Mouse (Mus musculus): Measurements from ENCODE around the gene Zfp664. TPM values are rescaled to one million over a fixed set of nuclear protein-coding genes. Genes with fewer than 3 reads are reported as not detected.
A peak's percentile ranks its signal among the peaks of the same experiment; 100 is the strongest.

The Zfp664 gene
- polyA plus RNA-seq, 1 experiment from 2014 or later = 97.6 TPM

- H3K4me3 ChIP-seq (ENCODE audit: low read depth, low read length) = no peak overlapping the region
- H3K9me3 ChIP-seq (ENCODE audit: control insufficient read depth, low read depth, low read length) = no peaks in the 10 kb centered on the region
- H3K36me3 ChIP-seq (ENCODE audit: control insufficient read depth, insufficient read depth, low read length) = no peaks in the 10 kb centered on the region
- no peak overlapping the region for H3K4me2 ChIP-seq (replicated peaks; ENCODE audit: low read depth, low read length)
- H3K4me1 ChIP-seq (ENCODE audit: control insufficient read depth, insufficient read depth, low read length) = 0 out of 2 replicates have a peak, but pooled peaks cover 4% of the 10 kb centered on the region
- ATAC-seq (ENCODE audit: insufficient number of reproducible peaks, insufficient read depth, low FRiP score, low read depth) = no peak
- 69% methylated on average over 7 of the region's 7 CpGs for WGBS
- no peaks in the 10 kb centered on the region for H3K27me3 ChIP-seq (ENCODE audit: control insufficient read depth, insufficient read depth, low read length)
- no peak overlapping the region for H3K27ac ChIP-seq (ENCODE audit: low read length)
- H3K9ac ChIP-seq (replicated peaks; ENCODE audit: low read depth, low read length) = no peak overlapping the region
Observed at GRCm38 (mm10) chr5:124840202-124840601, 22.3 kb upstream of the Zfp664 start.

- H3K27me3 ChIP-seq (ENCODE audit: control insufficient read depth, insufficient read depth, low read length) = no peaks in the 10 kb centered on the region
- no peaks in the 10 kb centered on the region for H3K9me3 ChIP-seq (ENCODE audit: control insufficient read depth, low read depth, low read length)
- H3K4me1 ChIP-seq (ENCODE audit: control insufficient read depth, insufficient read depth, low read length) = 0 out of 2 replicates have a peak, but pooled peaks cover 4% of the 10 kb centered on the region
- 89% methylated on average over 2 of the region's 2 CpGs for WGBS
- no peak overlapping the region for H3K4me2 ChIP-seq (replicated peaks; ENCODE audit: low read depth, low read length)
- no peak overlapping the region for H3K4me3 ChIP-seq (ENCODE audit: low read depth, low read length)
- no peak overlapping the region for H3K9ac ChIP-seq (replicated peaks; ENCODE audit: low read depth, low read length)
- no peak for ATAC-seq (ENCODE audit: insufficient number of reproducible peaks, insufficient read depth, low FRiP score, low read depth)
- H3K36me3 ChIP-seq (ENCODE audit: control insufficient read depth, insufficient read depth, low read length) = no peaks in the 10 kb centered on the region
- H3K27ac ChIP-seq (ENCODE audit: low read length) = no peak overlapping the region
Observed at GRCm38 (mm10) chr5:124840669-124841068, 21.8 kb upstream of the Zfp664 start.

- Histone ChIP-seq H3K9ac (replicated peaks; ENCODE audit: low read depth, low read length) (no peak overlapping the region), H3K4me2 (replicated peaks; ENCODE audit: low read depth, low read length) (no peak overlapping the region), H3K9me3 (ENCODE audit: control insufficient read depth, low read depth, low read length) (no peaks in the 10 kb centered on the region), H3K4me3 (ENCODE audit: low read depth, low read length) (no peak overlapping the region), H3K4me1 (ENCODE audit: control insufficient read depth, insufficient read depth, low read length) (0 out of 2 replicates have a peak, but pooled peaks cover 4% of the 10 kb centered on the region), H3K27ac (ENCODE audit: low read length) (no peak overlapping the region), H3K36me3 (ENCODE audit: control insufficient read depth, insufficient read depth, low read length) (no peaks in the 10 kb centered on the region), H3K27me3 (ENCODE audit: control insufficient read depth, insufficient read depth, low read length) (no peaks in the 10 kb centered on the region)
- ATAC-seq (ENCODE audit: insufficient number of reproducible peaks, insufficient read depth, low FRiP score, low read depth) = no peak
- 80% methylated on average over 8 of the region's 8 CpGs for WGBS
Observed at GRCm38 (mm10) chr5:124843386-124843785, 19.1 kb upstream of the Zfp664 start.

DNA sequence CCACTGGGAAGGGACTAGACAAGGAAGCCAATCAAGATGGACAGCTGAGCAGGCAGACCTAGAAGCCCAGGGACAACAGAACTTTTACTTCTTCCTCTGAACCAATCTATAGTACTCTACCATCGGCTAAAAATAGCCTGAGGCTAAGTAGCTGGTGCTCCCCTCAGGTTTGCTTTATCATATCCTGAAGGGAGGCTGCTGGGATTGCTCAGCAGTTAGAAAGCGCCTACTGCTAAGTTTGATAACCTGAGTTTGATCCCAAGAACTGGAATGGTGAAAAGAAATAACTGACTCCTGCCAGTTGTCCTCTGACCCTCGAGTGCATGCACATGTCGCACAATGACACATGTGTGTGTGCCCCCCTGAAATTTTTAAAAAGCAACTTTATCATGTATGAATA lies 17.6 kb upstream of the Zfp664 start:
- Histone ChIP-seq H3K4me1 (ENCODE audit: control insufficient read depth, insufficient read depth, low read length) (0 out of 2 replicates have a peak, but pooled peaks cover 4% of the 10 kb centered on the region), H3K4me3 (ENCODE audit: low read depth, low read length) (no peak overlapping the region), H3K9ac (replicated peaks; ENCODE audit: low read depth, low read length) (no peak overlapping the region), H3K4me2 (replicated peaks; ENCODE audit: low read depth, low read length) (no peak overlapping the region), H3K9me3 (ENCODE audit: control insufficient read depth, low read depth, low read length) (no peaks in the 10 kb centered on the region), H3K36me3 (ENCODE audit: control insufficient read depth, insufficient read depth, low read length) (no peaks in the 10 kb centered on the region), H3K27ac (ENCODE audit: low read length) (no peak overlapping the region), H3K27me3 (ENCODE audit: control insufficient read depth, insufficient read depth, low read length) (no peaks in the 10 kb centered on the region)
- no peak for ATAC-seq (ENCODE audit: insufficient number of reproducible peaks, insufficient read depth, low FRiP score, low read depth)
- 63% methylated on average over 4 of the region's 4 CpGs for WGBS

DNA sequence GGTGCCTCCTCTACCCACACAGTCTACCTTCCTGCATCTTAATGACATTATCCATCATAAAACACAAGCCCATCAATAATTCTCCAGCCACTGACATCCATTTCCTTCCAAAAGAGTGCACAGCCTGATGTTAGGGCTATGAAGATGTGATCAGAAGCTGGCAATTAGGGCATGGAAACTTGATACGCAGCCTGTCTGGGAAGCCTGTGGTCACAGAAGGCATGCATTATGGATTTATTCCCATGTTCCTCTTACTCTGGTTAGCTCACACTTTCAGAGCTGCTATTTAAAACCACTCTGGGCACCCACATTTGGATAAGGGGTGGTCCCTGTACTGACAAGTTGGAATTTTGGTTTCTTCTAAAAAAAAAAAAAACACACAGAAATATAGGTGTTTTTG lies 15.5 kb upstream of the Zfp664 start:
- no peak overlapping the region for H3K4me2 ChIP-seq (replicated peaks; ENCODE audit: low read depth, low read length)
- H3K9me3 ChIP-seq (ENCODE audit: control insufficient read depth, low read depth, low read length) = no peaks in the 10 kb centered on the region
- H3K27me3 ChIP-seq (ENCODE audit: control insufficient read depth, insufficient read depth, low read length) = no peaks in the 10 kb centered on the region
- H3K27ac ChIP-seq (ENCODE audit: low read length) = no peak overlapping the region
- no peaks in the 10 kb centered on the region for H3K36me3 ChIP-seq (ENCODE audit: control insufficient read depth, insufficient read depth, low read length)
- H3K9ac ChIP-seq (replicated peaks; ENCODE audit: low read depth, low read length) = no peak overlapping the region
- no peak for ATAC-seq (ENCODE audit: insufficient number of reproducible peaks, insufficient read depth, low FRiP score, low read depth)
- H3K4me1 ChIP-seq (ENCODE audit: control insufficient read depth, insufficient read depth, low read length) = peaks cover 5% of the 10 kb centered on the region; the same call in 1 of the 2 replicates
- H3K4me3 ChIP-seq (ENCODE audit: low read depth, low read length) = no peak overlapping the region
- 72% methylated on average over 1 of the region's 1 CpGs for WGBS

DNA sequence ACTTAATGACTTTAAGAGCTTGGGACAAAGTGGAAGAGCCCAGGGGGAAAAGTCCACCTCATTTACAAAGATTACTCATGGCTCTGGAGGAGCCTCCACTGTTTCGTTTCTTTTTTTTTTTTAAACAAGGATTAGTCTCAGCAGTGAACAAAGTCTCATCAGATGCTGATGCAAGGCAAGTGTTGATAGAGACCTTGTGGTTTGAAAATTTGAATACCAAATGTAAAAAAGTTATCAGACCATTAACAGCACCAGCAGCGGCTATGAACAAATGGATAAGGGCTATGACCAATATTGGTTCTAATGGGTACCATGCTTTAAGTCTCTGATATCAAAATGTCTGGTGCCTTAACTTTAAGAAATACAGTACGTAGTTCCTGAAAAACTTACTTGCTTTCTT lies 13.5 kb upstream of the Zfp664 start:
- WGBS = 80% methylated on average over 3 of the region's 3 CpGs
- H3K27ac ChIP-seq (ENCODE audit: low read length) = no peak overlapping the region
- H3K4me2 ChIP-seq (replicated peaks; ENCODE audit: low read depth, low read length) = no peak overlapping the region
- no peaks in the 10 kb centered on the region for H3K9me3 ChIP-seq (ENCODE audit: control insufficient read depth, low read depth, low read length)
- ATAC-seq (ENCODE audit: insufficient number of reproducible peaks, insufficient read depth, low FRiP score, low read depth) = no peak
- H3K9ac ChIP-seq (replicated peaks; ENCODE audit: low read depth, low read length) = no peak overlapping the region
- peaks cover 17% of the 10 kb centered on the region for H3K4me1 ChIP-seq (ENCODE audit: control insufficient read depth, insufficient read depth, low read length)
- H3K4me3 ChIP-seq (ENCODE audit: low read depth, low read length) = no peak overlapping the region
- no peaks in the 10 kb centered on the region for H3K36me3 ChIP-seq (ENCODE audit: control insufficient read depth, insufficient read depth, low read length)
- H3K27me3 ChIP-seq (ENCODE audit: control insufficient read depth, insufficient read depth, low read length) = no peaks in the 10 kb centered on the region

DNA sequence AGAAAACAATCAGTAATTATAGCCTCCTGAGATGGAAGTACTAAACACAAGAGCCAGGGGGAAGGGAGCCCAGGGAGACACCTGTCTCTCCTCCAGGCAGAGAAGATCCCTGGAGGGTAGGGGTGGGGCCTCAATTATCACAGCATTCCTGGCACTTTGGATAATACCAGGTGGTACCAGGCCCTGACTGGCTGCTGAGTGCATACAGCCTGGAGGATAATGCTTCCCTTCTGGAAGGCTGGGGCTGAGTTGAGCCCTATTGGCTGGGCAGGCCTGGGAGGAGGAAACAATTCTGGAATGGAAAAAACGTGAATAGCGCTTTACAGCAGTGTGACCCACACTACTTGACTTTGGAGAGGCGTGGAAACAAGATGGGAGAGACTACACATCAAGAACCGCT lies 10.9 kb upstream of the Zfp664 start:
- Histone ChIP-seq H3K4me2 (replicated peaks; ENCODE audit: low read depth, low read length) (no peak overlapping the region), H3K9ac (replicated peaks; ENCODE audit: low read depth, low read length) (no peak overlapping the region), H3K27me3 (ENCODE audit: control insufficient read depth, insufficient read depth, low read length) (no peaks in the 10 kb centered on the region), H3K36me3 (ENCODE audit: control insufficient read depth, insufficient read depth, low read length) (no peaks in the 10 kb centered on the region), H3K4me3 (ENCODE audit: low read depth, low read length) (no peak overlapping the region), H3K4me1 (ENCODE audit: control insufficient read depth, insufficient read depth, low read length) (peaks cover 13% of the 10 kb centered on the region), H3K27ac (ENCODE audit: low read length) (peak overlapping the region; percentile 74; the same call in 1 of the 2 replicates), H3K9me3 (ENCODE audit: control insufficient read depth, low read depth, low read length) (no peaks in the 10 kb centered on the region)
- ATAC-seq (ENCODE audit: insufficient number of reproducible peaks, insufficient read depth, low FRiP score, low read depth) = peak; percentile 65; the same call in 1 of the 2 replicates
- WGBS = 49% methylated on average over 4 of the region's 4 CpGs

- peaks cover 13% of the 10 kb centered on the region for H3K4me1 ChIP-seq (ENCODE audit: control insufficient read depth, insufficient read depth, low read length)
- H3K36me3 ChIP-seq (ENCODE audit: control insufficient read depth, insufficient read depth, low read length) = no peaks in the 10 kb centered on the region
- H3K9ac ChIP-seq (replicated peaks; ENCODE audit: low read depth, low read length) = no peak overlapping the region
- ATAC-seq (ENCODE audit: insufficient number of reproducible peaks, insufficient read depth, low FRiP score, low read depth) = no peak
- no peak overlapping the region for H3K4me2 ChIP-seq (replicated peaks; ENCODE audit: low read depth, low read length)
- H3K27ac ChIP-seq (ENCODE audit: low read length) = peak overlapping the region; percentile 74; the same call in 1 of the 2 replicates
- no peaks in the 10 kb centered on the region for H3K9me3 ChIP-seq (ENCODE audit: control insufficient read depth, low read depth, low read length)
- 16% methylated on average over 2 of the region's 2 CpGs for WGBS
- no peaks in the 10 kb centered on the region for H3K27me3 ChIP-seq (ENCODE audit: control insufficient read depth, insufficient read depth, low read length)
- no peak overlapping the region for H3K4me3 ChIP-seq (ENCODE audit: low read depth, low read length)
Observed at GRCm38 (mm10) chr5:124852294-124852693, 10.2 kb upstream of the Zfp664 start.

DNA sequence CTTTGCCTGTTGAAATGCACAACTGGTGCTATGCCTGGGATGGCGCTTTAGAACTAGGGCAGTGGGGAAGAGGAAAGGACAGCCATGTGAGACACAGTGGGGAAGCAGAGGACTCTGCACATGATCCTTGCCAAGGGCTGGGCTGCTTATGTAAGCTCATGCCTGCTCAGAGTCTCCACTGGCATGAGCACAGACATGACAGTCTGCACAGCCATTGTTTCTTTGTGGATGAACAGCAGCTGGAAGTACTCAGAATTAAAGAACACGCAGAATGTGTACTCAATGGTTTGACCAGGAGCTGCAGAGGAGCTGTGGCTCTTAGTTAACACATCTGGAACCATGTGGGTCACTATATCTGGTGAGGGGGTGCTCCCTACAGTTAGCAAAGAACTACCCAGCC lies 9.4 kb upstream of the Zfp664 start:
- no peaks in the 10 kb centered on the region for H3K36me3 ChIP-seq (ENCODE audit: control insufficient read depth, insufficient read depth, low read length)
- peaks cover 13% of the 10 kb centered on the region for H3K4me1 ChIP-seq (ENCODE audit: control insufficient read depth, insufficient read depth, low read length)
- no peak overlapping the region for H3K4me2 ChIP-seq (replicated peaks; ENCODE audit: low read depth, low read length)
- peak overlapping the region; percentile 74; the same call in 1 of the 2 replicates for H3K27ac ChIP-seq (ENCODE audit: low read length)
- 49% methylated on average over 2 of the region's 2 CpGs for WGBS
- no peaks in the 10 kb centered on the region for H3K9me3 ChIP-seq (ENCODE audit: control insufficient read depth, low read depth, low read length)
- peak; percentile 42 for ATAC-seq (ENCODE audit: insufficient number of reproducible peaks, insufficient read depth, low FRiP score, low read depth)
- no peaks in the 10 kb centered on the region for H3K27me3 ChIP-seq (ENCODE audit: control insufficient read depth, insufficient read depth, low read length)
- no peak overlapping the region for H3K9ac ChIP-seq (replicated peaks; ENCODE audit: low read depth, low read length)
- no peak overlapping the region for H3K4me3 ChIP-seq (ENCODE audit: low read depth, low read length)

All from stomach, embryonic 14.5 days (tissue).